16 mouse cellular contexts compared by ENCODE assay signal in genomic region chr14:11620962-11621568, GRCm38 (mm10).
DNase-seq lines count a peak whose midpoint lies in the region; ATAC-seq lines count a peak whose summit lies in the region.
"Had no signal": no experiment of that assay in that cellular context is flagged by ENCODE, and none has a peak within 500 bp of the region (broad histone marks: within the 10 kb centered on the region; RNA-seq: fewer than 3 reads in every experiment).

No protein-coding gene starts in this region.

- H3K4me2 ChIP-seq in hindbrain, embryonic 15.5 days = no peak overlapping the region
- H3K4me2 ChIP-seq in midbrain, embryonic 13.5 days (replicated peaks) = peak overlapping the region; percentile 18; the same call in 1 of the 2 replicates
- H3K4me2 ChIP-seq: heart, embryonic 11.5 days; lung, embryonic 14.5 days had no signal

- H3K9ac ChIP-seq in hindbrain, embryonic 15.5 days = no peak overlapping the region
- H3K9ac ChIP-seq in midbrain, embryonic 13.5 days (replicated peaks) = no peak overlapping the region
- H3K9ac ChIP-seq: lung, embryonic 14.5 days had no signal

- H3K36me3 ChIP-seq in hindbrain, embryonic 15.5 days = no peaks in the 10 kb centered on the region
- no peaks in the 10 kb centered on the region for H3K36me3 ChIP-seq in midbrain, embryonic 13.5 days

- 32% methylated on average over 10 of the region's 10 CpGs for WGBS in hindbrain, embryonic 15.5 days
- 19% methylated on average over 10 of the region's 10 CpGs for WGBS in midbrain, embryonic 13.5 days

- peak overlapping the region; percentile 31 for H3K27ac ChIP-seq in hindbrain, embryonic 15.5 days (replicated peaks)
- H3K27ac ChIP-seq in midbrain, embryonic 13.5 days = peak overlapping the region; percentile 60
- H3K27ac ChIP-seq: gastrocnemius, adult 2 months had no signal

- peaks cover 44% of the 10 kb centered on the region for H3K4me1 ChIP-seq in hindbrain, embryonic 15.5 days (replicated peaks)
- H3K4me1 ChIP-seq in midbrain, embryonic 13.5 days (replicated peaks) = peaks cover 35% of the 10 kb centered on the region
- H3K4me1 ChIP-seq: megakaryocyte, embryonic 14.5 days had no signal

- no peak overlapping the region for H3K4me3 ChIP-seq in hindbrain, embryonic 15.5 days
- H3K4me3 ChIP-seq in midbrain, embryonic 13.5 days (replicated peaks) = no peak overlapping the region
- H3K4me3 ChIP-seq: gastrocnemius, adult 2 months; megakaryocyte, embryonic 14.5 days had no signal

- DNase-seq in Muller cell, postnatal 12 days (ENCODE audit: inconsistent ontology term) = peak; percentile 33
- DNase-seq in embryo, embryonic 9.5 days (ENCODE audit: extremely low spot score) = peak; percentile 23
- DNase-seq in adrenal gland, adult 8-10 months = no peak
- DNase-seq in heart, postnatal 4 days = no peak
- DNase-seq in adrenal gland, postnatal 14 days = no peak
- DNase-seq in frontal cortex, adult 2 months (ENCODE audit: extremely low spot score in 1 of 2, low spot score in 1 of 2) = no peak
- DNase-seq: adrenal gland, adult 2 months; gastrocnemius, adult 2 months; left cerebral cortex, postnatal 4 days; lung, embryonic 14.5 days; spleen, adult 18-20 months had no signal

- no peak for ATAC-seq in hindbrain, embryonic 15.5 days (ENCODE audit: low FRiP score, low read depth)
- peak; percentile 66 for ATAC-seq in midbrain, embryonic 13.5 days
- ATAC-seq: inflammation-experienced regulatory T-cells, adult 6 months had no signal

- H3K9me3 ChIP-seq in hindbrain, embryonic 15.5 days = no peaks in the 10 kb centered on the region
- H3K9me3 ChIP-seq in midbrain, embryonic 13.5 days = no peaks in the 10 kb centered on the region

- no peaks in the 10 kb centered on the region for H3K27me3 ChIP-seq in hindbrain, embryonic 15.5 days
- H3K27me3 ChIP-seq in midbrain, embryonic 13.5 days = no peaks in the 10 kb centered on the region
- H3K27me3 ChIP-seq: megakaryocyte, embryonic 14.5 days had no signal

Comparison
In these comparisons a context has a peak if more than half of its experiments do, and no peak if none do; other contexts are left out.
1. DNase-seq: peak in Muller cell, postnatal 12 days (single experiment) and embryo, embryonic 9.5 days (single experiment); none in adrenal gland, adult 8-10 months (single experiment), heart, postnatal 4 days (single experiment), adrenal gland, postnatal 14 days (single experiment) and frontal cortex, adult 2 months (0 of 2).